Mouse (Mus musculus) induced T-regulatory cell, adult 2 months (primary cell): Measurements from ENCODE around the gene Msrb1.
"Not testable (repeated sequence)": the region's sequence is repeated elsewhere in the genome, so short reads cannot be mapped to it uniquely, and the experiment has no call there.

Experiments
- DNase-seq: peaks from one replicate; pipeline ENCODE4 v3.0.0-alpha.2; 2012; ENCODE audit warnings: low read depth

The Msrb1 gene

GRCm38 (mm10) chr17:24736330-24737051, at the start of gene Msrb1:
Gene Msrb1, plus strand, starts transcription at chr17:24736642.
- DNase-seq = peak; percentile 99

- DNase-seq = peak; percentile 85
Measured at GRCm38 (mm10) chr17:24687146-24687595, 49.3 kb upstream of the Msrb1 start.

- DNase-seq = no peak
Measured at GRCm38 (mm10) chr17:24687599-24687998, 48.8 kb upstream of the Msrb1 start.

- DNase-seq = peak; percentile 49
Measured at GRCm38 (mm10) chr17:24689251-24690081, 47.0 kb upstream of the Msrb1 start, which contains the start of gene Syngr3. Gene Syngr3, minus strand, starts transcription at chr17:24689955.

GRCm38 (mm10) chr17:24692385-24692784, 44.1 kb upstream of the Msrb1 start:
- DNase-seq = no peak

GRCm38 (mm10) chr17:24695326-24696010, 41.0 kb upstream of the Msrb1 start:
- DNase-seq = no peak

- peak; percentile 91 for DNase-seq
Measured at GRCm38 (mm10) chr17:24696011-24696697, 40.3 kb upstream of the Msrb1 start, which contains the start of the genes Gfer and Noxo1. Gene Gfer, minus strand, starts transcription at chr17:24696156. Gene Noxo1, plus strand, starts transcription at chr17:24696234.

- no peak for DNase-seq
Measured at GRCm38 (mm10) chr17:24697985-24698384, 38.5 kb upstream of the Msrb1 start.

- no peak for DNase-seq
Measured at GRCm38 (mm10) chr17:24698715-24699114, 37.7 kb upstream of the Msrb1 start.

GRCm38 (mm10) chr17:24699473-24699872, 37.0 kb upstream of the Msrb1 start:
- no peak for DNase-seq

GRCm38 (mm10) chr17:24701251-24701650, 35.2 kb upstream of the Msrb1 start:
- DNase-seq = no peak

GRCm38 (mm10) chr17:24705821-24706220, 30.6 kb upstream of the Msrb1 start:
- no peak for DNase-seq

GRCm38 (mm10) chr17:24706982-24707800, 29.3 kb upstream of the Msrb1 start, which contains the start of gene Tbl3:
Gene Tbl3, minus strand, starts transcription at chr17:24707660.
- DNase-seq = peak; percentile 96

GRCm38 (mm10) chr17:24707801-24708425, 28.5 kb upstream of the Msrb1 start:
- peak; percentile 73 for DNase-seq

GRCm38 (mm10) chr17:24708646-24709045, 27.8 kb upstream of the Msrb1 start:
- peak; percentile 80 for DNase-seq

- no peak for DNase-seq
Measured at GRCm38 (mm10) chr17:24715556-24715955, 20.9 kb upstream of the Msrb1 start.

GRCm38 (mm10) chr17:24716166-24716682, 20.2 kb upstream of the Msrb1 start:
- no peak for DNase-seq

GRCm38 (mm10) chr17:24717943-24718342, 18.5 kb upstream of the Msrb1 start, which contains the start of the genes Rnf151 and Rps2:
Gene Rnf151, minus strand, starts transcription at chr17:24718063.
Gene Rps2, plus strand, starts transcription at chr17:24718116.
- no peak for DNase-seq

- DNase-seq = not testable (repeated sequence)
Measured at GRCm38 (mm10) chr17:24718938-24719337, 17.5 kb upstream of the Msrb1 start.
